Mouse (Mus musculus): ENCODE measurements at regions not wholly inside any gene's neighbourhood (a gene's known extent, or its start where the extent isn't known, plus 50 kb on each side); places are given as distances from the start of the nearest gene placed in this dataset.

DNA sequence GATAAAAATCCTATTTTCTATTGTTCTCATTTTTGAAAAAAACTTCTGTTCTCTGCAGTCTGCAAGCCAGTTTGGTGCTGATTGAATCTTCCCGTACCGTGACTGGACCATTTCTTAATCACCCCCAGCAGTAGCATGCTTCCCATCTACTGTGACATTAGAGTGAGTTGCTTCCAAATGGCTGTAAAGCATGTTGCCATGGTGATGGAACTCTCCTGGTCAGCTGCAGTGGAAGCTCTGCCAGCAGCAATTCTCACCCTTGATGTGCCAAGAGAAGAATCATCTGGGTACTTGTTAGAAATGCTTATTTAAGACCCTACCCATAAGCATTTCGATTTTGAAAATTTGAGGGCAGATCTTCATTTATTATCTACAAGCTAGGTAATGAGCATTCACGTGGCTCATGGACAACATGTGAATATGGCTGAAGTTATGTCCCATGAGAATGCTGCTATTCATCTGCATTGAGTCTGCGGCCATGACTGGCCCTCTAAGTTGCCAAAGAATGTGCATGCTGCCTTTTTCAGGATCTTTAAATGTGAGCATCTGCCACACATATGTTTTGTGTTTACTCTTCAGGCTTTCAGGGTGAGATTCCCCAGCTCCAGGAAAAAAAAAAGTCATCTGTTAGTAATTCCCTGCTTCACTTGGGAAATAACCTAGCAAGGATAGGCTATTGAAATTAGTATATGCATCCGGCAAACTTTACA, 62.8 kb downstream of the H2al1n start:
- H3K4me3 ChIP-seq, result no peak overlapping the region
- H3K27ac ChIP-seq, result no peak overlapping the region
- DNase-seq (ENCODE audit: low spot score in 2 of 2), result no peak
- no peak for TF ChIP-seq CTCF (conservative IDR thresholded peaks at IDR 0.05)

DNA sequence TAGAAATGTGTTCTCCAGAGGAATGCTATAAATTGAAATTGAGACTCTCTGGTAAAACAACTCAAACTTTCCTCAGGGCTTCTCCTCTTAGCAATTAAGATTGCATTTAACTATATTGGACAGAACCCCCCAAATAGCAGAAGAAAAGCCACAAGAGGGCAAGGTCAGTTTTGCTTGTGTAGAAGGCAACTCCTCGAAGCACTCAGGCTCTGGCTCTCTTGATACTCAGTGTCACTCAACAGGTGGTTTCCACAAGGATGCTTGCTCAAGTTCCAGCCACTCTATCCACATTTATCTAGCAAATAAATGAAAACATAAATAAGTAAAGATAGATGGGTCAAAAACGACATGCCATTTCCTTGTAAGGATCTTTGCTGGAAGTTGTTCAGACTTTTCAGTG, 68.4 kb downstream of the H2al1n start:
- DNase-seq (ENCODE audit: low spot score in 2 of 2), result no peak
- H3K4me3 ChIP-seq, result no peak overlapping the region
- no peak for TF ChIP-seq CTCF (conservative IDR thresholded peaks at IDR 0.05)
- H3K27ac ChIP-seq, result no peak overlapping the region

GRCm38 (mm10) chrX:14279736-14280135, 68.8 kb downstream of the H2al1n start:
- TF ChIP-seq CTCF (conservative IDR thresholded peaks at IDR 0.05), result no peak
- Histone ChIP-seq H3K4me3 (no peak overlapping the region), H3K27ac (no peak overlapping the region)
- no peak for DNase-seq (ENCODE audit: low spot score in 2 of 2)

DNA sequence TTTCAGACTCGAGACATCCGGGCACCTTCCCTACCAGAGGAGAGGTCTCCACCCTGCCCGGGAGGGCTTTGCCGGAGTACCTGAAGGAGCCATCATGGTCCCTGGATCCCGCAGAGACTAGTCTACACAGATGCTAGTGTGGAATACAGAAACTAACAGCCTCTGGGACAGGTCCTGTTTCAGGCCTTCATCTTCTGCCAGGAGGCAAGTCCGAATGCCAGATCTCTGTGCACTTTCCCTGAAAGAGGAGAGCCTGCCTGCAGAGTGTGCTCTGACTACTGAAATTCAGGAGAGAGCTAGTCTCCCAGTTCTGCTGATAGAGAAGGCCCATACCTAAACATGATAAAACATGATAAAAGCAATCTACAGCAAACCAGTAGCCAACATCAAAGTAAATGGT, 83.9 kb downstream of the H2al1n start:
- Histone ChIP-seq H3K27ac (no peak overlapping the region), H3K4me3 (no peak overlapping the region)
- TF ChIP-seq CTCF (conservative IDR thresholded peaks at IDR 0.05), result no peak
- no peak for DNase-seq (ENCODE audit: low spot score in 2 of 2)

- no peak for DNase-seq (ENCODE audit: low spot score in 2 of 2)
- no peak for TF ChIP-seq CTCF (conservative IDR thresholded peaks at IDR 0.05)
Measured at GRCm38 (mm10) chrX:14302125-14302524, 91.2 kb downstream of the H2al1n start.

DNA sequence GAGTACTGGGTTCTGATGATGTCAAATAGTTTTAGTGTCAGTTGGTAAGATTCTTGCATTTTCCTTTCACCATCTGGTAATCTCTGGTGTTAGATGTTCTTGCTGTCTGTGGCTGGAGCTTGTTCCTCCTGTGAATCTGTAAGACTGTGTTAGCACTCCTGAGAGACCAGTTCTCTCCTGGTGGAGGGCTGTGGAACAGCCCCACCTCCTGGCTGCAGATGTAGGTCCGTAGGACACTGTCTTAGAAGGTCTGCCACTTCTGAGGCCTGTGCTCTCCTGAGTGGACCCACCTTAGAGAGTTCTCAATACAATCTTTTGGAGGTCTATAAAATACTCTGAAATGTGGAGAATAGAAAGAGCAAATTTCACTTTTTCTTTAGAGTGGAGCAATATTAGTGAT, 101.8 kb downstream of the H2al1n start:
- no peak overlapping the region for H3K27ac ChIP-seq
- DNase-seq (ENCODE audit: low spot score in 2 of 2), result no peak
- no peak overlapping the region for H3K4me3 ChIP-seq
- peak; percentile 45 for TF ChIP-seq CTCF (conservative IDR thresholded peaks at IDR 0.05)

More at GRCm38 (mm10) chrX:14302125-14302524, 91.2 kb downstream of the H2al1n start:
- Histone ChIP-seq H3K4me3 (no peak overlapping the region), H3K27ac (no peak overlapping the region)

DNA sequence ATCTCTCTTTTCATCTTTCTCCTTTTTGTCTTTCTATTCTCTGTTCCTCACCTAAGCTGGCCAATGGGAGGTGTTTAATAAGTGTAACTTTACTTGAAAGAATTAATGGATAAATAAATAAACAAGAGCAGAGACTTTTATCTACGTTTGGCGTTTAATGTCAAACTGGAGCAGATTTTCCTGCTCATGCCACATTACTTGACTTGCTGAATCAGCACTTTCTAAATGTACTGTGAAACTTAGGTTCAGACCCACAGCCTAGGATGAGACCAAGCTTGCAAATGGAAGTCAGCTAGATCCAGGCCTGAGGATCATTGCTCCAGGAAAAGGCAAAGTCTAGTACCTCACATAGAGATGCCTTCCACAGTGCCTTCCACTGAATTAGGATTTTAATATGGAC, 141.5 kb downstream of the H2al1n start:
- no peak overlapping the region for H3K4me3 ChIP-seq
- no peak for TF ChIP-seq CTCF (conservative IDR thresholded peaks at IDR 0.05)

DNA sequence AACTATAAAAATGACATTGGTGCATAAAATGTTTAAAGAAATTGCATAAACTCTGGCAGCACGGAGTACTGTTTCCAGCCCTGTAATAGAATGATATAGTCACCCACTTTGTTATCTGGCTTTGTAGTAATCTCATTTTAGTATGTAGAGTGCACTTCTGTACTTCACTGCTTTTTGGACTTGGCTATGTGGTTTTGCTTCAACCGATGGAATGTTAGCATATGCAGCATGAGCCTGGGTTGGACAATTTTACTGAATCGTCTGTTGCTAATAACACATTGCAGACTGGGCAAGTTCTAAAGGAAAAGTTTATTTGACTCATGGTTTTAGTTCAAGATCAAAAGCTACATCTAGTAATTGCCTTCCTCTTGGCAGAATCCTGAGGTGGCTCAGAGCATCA, 142.4 kb downstream of the H2al1n start:
- TF ChIP-seq CTCF (conservative IDR thresholded peaks at IDR 0.05), result no peak
- DNase-seq (ENCODE audit: low spot score in 2 of 2), result no peak
- no peak overlapping the region for H3K4me3 ChIP-seq
- H3K27ac ChIP-seq, result no peak overlapping the region

More for the DNA sequence above, 141.5 kb downstream of the H2al1n start:
- DNase-seq (ENCODE audit: low spot score in 2 of 2), result no peak
- no peak overlapping the region for H3K27ac ChIP-seq

DNA sequence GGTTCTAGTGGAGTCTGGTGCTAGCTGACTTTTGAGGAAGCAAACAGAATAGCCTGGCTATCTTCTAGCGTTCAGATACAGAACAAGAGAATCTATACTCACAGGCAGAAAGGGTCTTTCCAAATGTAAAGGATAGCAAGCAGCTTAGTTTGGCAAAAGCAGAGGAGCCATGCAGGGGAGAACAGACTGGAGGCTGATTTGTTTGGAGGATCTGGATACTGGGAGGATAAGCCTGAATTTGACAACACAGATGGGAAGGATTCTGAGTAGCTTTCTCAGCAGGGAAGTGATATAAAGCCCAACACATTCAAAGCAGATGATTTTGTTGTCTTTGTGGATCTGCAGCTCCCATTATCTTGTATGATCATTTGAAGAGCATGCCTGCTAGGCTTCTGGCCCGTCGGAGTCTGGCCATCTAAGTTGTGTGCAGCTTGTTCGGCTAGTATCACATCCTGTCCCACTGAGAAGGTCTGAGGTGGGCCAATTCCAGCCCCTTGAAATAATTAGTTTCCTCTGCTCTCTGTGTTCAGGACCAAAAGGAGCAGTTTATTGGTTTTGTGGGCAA, 145.6 kb downstream of the H2al1n start:
- H3K4me3 ChIP-seq, result no peak overlapping the region
- TF ChIP-seq CTCF (conservative IDR thresholded peaks at IDR 0.05), result no peak
- no peak for DNase-seq (ENCODE audit: low spot score in 2 of 2)
- no peak overlapping the region for H3K27ac ChIP-seq

Data from layer of hippocampus, adult 2 months (tissue).